Mouse (Mus musculus) T-helper 1 cell (primary cell): ENCODE results near the gene Ercc8.

Experiments used
- in situ Hi-C: fragments of 300-600 bp; cut with MboI, MseI; formaldehyde crosslinking; loops from one replicate; pipeline ENCODE4 v1.15.1; 2025; ENCODE audit warnings: high pct_unique_total_duplicates

Ercc8 gene

GRCm38 (mm10) chr13:108214485-108215107 lies 56.1 kb downstream of the Ercc8 start:
- in situ Hi-C loops, result no loop called here

GRCm38 (mm10) chr13:108215231-108215780 lies 56.8 kb downstream of the Ercc8 start:
- in situ Hi-C loops, result no loop called here

DNA sequence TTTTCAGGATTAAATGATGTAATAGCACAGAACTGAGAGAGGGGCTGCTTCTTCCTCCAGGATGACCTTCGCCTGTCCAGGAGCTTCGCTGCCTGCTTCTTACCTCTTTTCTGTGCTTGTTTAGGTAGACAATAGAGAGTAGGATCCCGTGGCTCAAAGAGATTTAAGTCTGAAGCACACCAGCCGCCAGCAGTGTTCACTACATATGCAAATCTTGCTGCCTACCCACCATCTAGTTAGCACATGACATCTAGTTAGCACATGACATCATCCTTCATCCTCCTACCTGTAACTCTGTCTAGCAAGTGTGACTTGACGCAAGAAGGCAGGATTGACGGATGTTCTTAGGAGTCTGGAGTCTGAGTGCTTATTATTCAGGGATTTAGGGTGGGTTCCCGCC lies 61.2 kb downstream of the Ercc8 start:
- in situ Hi-C loops, result no loop called here

- in situ Hi-C loops, result no loop called here
Observed at GRCm38 (mm10) chr13:108229191-108229590, 70.7 kb downstream of the Ercc8 start.

GRCm38 (mm10) chr13:108229634-108230330 lies 71.3 kb downstream of the Ercc8 start:
- in situ Hi-C loops, result no loop called here

DNA sequence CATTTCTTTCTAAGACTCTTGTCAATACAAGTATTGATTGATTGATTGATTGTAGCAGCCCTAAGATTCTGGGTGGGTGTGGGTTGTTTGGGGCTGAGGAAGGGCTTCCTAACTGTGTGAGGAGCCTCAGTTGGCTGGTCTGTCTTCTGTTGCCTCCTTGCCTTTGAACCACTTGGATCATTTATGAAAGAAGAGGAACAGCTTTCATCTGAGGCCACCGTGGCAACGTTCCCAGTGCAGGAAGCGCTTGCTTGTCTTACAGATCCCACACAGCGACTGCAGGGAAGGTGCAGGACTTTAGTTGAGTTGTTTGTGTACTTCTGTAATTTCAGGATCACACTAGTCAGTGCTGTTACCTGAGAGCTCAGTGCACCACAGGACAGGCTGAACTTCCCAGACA lies 81.5 kb downstream of the Ercc8 start:
- in situ Hi-C loops, result no loop called here

GRCm38 (mm10) chr13:108241715-108242114 lies 83.2 kb downstream of the Ercc8 start:
- in situ Hi-C loops, result no loop called here
